Mouse (Mus musculus) adrenal gland, postnatal 10 days (tissue): Measurements from ENCODE around the gene Prkca. TPM values are rescaled to one million over a fixed set of nuclear protein-coding genes. Genes with fewer than 3 reads are reported as not detected.

Experiments
- DNase-seq: peaks from one replicate; pipeline ENCODE4 v3.0.0; 2021; ENCODE audit warnings: mixed read lengths
- total RNA-seq, 2 experiments: library from RNA; stranded (reverse); gene quantifications; 2 replicates each; pipeline ENCODE4 v1.2.3; 2021

Gene Prkca
- total RNA-seq, 2 experiments from 2014 or later = 10.3 to 16.3 TPM

DNA sequence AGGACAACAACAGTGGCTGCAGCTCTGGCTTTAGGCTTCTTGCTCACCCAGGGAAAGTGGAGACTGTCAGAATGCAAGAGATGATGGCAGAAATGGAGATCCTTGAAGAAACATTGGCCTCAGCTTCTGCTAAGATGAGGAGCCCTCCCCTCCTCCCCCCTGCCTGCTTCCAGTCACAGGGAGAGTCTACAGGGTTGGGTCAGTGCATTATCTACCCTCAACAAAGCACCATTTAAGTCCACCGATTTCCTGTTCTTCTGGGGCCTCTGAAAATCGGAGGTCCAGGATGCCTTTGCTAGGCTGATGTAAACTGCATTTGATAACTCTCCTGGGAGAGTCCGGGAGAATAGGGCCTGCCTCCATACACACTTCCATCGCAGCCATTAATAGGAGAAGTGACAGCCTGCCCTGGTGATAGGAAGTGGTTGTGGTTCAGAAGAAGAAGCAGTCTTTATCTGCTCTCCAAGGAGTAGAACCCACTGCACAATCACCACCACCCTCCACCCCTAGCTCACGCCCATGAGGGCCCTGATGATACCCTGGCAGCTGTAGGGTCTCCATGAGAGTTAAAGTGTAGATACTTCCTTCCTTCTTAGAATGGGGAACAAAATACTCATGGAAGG lies 108.5 kb downstream of the Prkca start:
- no peak for DNase-seq

DNA sequence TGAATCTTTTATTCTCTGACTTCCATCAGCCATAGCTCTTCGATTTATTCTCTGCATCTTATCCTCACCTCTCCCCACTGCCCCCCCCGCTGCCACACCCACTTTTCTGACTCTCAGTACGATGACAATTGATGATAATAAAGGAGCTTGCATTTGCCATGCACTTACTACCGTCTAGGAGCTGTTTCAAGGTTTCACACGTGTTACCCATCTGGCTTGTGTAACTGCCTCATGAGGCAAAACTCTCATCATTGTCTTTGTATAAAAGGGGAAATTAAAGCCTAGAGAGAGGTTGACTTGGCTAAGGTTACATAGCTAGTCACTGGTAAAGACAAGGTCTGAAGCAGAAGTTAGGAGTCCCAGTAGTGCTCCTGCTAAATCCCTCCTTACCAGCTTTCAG lies 110.7 kb downstream of the Prkca start:
- no peak for DNase-seq

DNA sequence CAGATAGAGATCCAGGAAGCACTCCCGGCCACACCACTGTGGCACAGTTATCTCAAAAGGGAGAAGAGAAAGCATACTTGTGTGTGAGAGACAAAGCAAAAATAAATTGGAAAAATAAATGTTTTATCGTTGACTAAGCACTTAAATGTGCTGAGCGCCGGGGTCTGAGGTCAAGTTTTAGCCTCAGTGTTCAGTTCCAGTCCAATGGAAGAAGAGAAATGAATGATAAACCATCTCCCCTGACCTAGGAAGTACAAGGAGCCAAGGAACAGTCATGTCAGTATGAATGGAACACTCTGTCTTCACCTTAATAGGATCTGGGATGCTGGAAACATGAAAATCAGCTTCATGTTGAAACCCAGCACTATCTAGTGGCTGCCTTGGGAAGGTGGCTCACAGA lies 113.6 kb downstream of the Prkca start:
- no peak for DNase-seq

GRCm38 (mm10) chr11:108229176-108229946 lies 114.4 kb downstream of the Prkca start:
- no peak for DNase-seq

DNA sequence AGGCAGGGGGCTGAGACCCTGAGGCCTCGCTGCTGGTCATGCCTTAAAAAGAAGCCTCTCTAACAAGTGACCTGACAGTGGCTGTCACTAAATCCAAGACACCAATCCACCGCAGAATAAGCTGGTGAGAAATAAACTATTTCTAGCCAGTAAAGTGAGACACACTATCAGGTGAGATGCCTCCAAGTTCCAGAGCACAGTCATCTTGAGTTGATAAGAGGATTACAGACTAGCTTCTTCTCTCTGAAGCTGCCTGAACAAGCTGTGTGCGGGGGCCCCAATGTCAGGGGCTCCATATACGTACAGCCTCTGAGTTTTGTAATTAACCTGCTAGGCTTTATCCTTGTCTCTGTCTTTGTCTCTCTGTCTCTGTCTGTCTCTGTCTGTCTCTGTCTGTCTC lies 115.2 kb downstream of the Prkca start:
- DNase-seq = no peak

DNA sequence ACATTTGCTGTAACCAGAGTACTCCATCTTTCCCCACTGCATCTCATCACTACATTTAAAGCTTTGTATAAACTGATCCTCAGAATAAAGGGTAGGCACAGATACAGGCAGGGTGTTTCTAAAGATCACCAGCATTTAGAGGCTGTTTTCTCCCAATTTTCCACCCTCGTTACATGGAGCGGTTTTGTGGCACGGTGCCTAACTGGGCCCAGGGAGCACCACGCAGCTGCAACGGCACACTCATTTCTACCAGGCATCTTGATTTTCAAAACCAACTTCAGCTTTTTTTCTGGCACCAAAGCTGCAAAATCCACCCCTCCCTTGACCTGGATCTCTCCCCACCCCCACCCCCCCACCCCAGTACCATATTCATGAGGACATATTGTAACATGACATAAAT lies 117.5 kb downstream of the Prkca start:
- DNase-seq = no peak

GRCm38 (mm10) chr11:108224233-108224973 lies 119.3 kb downstream of the Prkca start:
- no peak for DNase-seq

- no peak for DNase-seq
Observed at GRCm38 (mm10) chr11:108223613-108224232, 120.0 kb downstream of the Prkca start.

- no peak for DNase-seq
Observed at GRCm38 (mm10) chr11:108223154-108223553, 120.6 kb downstream of the Prkca start.

DNA sequence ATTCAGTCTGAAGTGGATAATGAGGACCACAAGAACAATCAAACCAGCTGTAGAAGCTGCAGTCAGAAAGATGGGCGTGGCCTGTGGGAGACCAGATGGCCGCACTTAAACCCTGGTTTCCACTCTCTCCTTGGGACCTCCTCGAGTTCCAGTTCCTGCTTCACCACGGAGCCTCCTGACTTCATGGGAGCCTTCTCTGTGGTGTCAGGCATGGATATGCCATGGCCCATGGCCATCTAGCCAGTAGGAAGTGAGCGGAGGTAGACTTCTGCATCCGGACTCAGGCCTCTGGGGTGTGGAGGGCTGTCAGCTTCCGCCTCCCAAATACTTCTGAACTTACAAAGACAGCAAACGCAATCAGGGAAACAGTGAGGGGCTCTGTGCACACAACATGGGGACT lies 121.1 kb downstream of the Prkca start:
- DNase-seq = no peak

GRCm38 (mm10) chr11:108222026-108222425 lies 121.7 kb downstream of the Prkca start:
- no peak for DNase-seq

- DNase-seq = no peak
Observed at GRCm38 (mm10) chr11:108221124-108221835, 122.4 kb downstream of the Prkca start.

GRCm38 (mm10) chr11:108220605-108221004 lies 123.1 kb downstream of the Prkca start:
- DNase-seq = no peak

- no peak for DNase-seq
Observed at GRCm38 (mm10) chr11:108217043-108217442, 126.7 kb downstream of the Prkca start.

DNA sequence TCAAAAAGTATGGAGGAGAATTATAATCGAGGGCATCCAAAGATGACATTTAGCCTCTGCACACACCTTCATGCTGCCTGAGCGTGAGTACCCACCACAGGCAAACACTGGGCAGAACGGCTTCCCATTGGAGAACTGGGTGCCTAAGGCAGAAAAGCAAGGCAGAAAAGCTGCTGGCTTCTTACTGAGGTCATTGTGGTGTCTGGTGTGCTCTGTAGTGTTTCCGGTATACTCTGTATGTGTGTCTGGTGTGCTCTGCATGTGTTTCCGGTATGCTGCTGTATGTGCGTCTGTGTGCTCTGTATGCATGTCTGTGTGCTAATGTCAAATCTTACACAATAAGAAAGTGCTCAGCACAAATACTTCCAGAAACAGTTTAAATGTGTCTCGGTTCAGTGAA lies 127.7 kb downstream of the Prkca start:
- DNase-seq = no peak

DNA sequence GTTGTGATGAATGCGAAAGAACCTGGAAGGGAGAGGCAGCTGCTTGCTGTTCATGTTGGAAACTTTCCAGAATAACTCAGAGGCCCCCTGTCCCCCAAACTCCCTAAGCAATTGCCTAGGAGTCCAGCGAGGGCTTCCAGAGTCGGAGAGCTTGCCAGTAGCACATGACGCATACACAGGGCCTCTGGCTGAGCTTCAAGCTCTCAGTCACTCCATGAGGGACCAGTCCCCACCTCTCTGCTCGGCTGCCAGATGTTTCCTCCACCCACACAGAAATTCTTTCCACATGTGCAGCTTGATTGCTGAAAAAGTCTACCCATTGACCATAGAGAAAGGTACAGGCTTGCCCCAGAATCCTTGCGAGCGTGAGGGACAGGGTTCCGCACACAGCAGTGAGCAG lies 128.3 kb downstream of the Prkca start:
- peak; percentile 72 for DNase-seq

DNA sequence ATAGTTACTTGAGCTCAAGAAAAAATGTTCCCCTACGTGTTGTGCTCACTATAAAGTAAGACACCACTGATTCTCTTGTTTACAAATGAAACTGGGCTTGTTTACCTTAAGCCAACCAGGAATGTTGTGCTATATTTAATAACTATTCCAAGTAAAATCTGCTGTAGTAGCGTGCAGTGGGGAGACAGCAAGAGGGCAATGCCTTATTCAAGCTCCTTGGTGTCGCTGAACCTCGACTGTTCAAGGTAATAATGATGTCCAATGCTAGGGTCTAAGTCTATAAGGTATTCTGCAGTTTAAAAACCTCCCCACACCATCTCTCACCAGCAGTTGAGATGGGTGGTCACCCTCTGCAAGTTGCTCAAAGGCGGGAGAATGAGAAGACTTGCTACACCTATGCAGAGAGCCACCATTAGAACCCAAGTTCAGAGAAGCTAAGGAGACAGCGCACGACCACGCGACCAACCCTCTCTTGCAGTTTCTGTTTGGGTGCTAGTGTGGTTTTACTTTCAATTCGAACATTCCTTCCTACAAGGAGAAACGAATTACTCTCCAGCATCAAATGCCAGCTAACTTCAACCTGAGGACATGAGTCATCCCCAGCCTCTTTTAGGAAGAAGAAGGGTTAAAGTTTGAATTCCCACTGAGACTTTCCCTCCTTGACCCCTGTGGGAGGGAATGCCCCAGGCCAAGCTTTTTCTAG lies 129.1 kb downstream of the Prkca start:
- DNase-seq = no peak

DNA sequence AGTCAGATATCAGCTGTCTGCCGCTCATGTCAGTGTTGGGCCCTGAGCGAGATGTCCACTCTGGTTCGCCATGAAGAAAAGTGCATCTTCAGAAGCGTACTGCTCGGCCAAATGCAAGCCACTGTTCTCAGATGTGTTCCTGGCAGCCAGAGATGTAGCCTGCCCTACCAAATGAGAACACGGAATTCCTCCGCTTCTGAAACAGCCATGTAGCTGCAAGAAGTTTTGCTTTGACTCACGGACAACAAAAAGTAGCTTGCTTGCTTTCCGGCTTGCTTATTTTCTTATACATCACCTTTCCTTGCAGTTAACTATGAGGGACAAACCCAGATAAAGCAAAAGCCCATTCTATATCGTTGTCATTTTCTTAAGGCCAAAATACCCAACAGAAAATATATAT lies 129.9 kb downstream of the Prkca start:
- DNase-seq = no peak

GRCm38 (mm10) chr11:108212638-108213037 lies 131.1 kb downstream of the Prkca start:
- no peak for DNase-seq

GRCm38 (mm10) chr11:108212030-108212429 lies 131.7 kb downstream of the Prkca start:
- no peak for DNase-seq

- DNase-seq = no peak
Observed at GRCm38 (mm10) chr11:108210749-108211148, 133.0 kb downstream of the Prkca start.

DNA sequence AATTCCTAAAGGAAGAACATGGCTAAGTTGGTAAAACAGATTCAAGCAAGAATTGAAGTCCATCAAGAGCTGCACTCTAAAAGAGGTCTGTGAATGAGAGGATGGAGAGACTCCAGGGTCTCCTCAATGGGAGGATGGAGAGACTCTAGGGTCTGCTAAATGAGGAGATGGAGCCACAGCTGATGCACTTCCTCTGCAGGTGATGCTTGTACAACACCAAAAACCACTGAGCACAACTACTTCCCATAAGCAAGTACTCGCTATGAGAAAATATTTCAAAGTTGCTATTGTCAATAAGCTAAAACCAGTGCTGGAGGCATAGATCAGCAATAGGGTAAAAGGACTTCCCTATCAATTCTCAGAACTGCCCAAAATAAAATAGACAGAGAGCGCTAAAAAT lies 137.1 kb downstream of the Prkca start:
- no peak for DNase-seq
